In the genomic region with DNA sequence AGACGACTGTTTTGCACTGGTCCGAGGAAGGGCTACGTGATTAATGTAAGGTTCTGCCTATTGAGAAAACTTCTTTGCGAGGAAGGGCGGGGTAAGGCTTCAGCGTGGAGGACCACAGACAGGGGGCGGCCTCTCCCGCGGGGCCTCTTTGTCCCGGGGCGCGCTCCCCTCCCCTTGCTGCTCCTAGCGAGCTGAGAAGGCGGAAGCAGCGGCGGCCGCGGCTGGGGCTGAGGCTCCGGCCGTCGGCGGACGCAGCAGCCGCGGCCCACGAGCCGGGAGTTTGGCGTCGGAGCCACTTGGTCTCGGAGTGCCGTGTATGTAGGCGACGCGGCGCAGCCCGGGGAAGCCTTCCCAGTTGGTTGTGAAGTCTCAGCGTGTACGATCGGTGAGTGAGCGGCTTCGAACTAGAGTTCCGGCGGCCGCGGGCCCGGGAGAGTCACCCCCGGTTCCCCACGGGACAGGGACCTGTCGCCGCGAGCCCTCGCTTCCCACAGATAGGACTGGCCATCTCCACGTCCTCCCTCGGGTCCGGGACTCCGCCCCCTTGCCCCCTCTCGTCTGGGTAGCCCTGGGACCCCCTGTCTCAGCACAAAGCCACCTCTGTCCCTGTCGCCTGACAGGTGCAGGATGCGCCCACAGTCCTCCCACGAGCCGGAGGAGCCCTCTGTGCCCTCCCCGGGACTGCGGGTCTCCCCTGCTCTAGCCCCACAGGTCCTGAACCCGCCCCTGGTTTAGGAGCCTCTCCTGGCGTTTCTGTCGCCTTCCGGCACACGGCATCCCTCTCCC, we compare ENCODE assay signal across 8 mouse cellular contexts. TPM values are rescaled to one million over a fixed set of nuclear protein-coding genes. Genes with fewer than 3 reads are reported as not detected.
DNase-seq lines count a peak whose midpoint lies in the region; ATAC-seq and TF ChIP-seq lines count a peak whose summit lies in the region.

A gene (plus strand): TSS at position 194 of the 786 bp plus-strand sequence.

- peak within 1 kb of the TSS; percentile 79 for H3K4me2 ChIP-seq in lung, embryonic 15.5 days

- ATAC-seq in lung, embryonic 15.5 days (ENCODE audit: borderline replicate concordance, extremely low read depth, low FRiP score, low TSS enrichment): peak; percentile 94

- H3K9ac ChIP-seq in lung, embryonic 15.5 days: peak within 1 kb of the TSS; percentile 81

- peak; percentile 84 for DNase-seq in MN1 (ENCODE audit: low spot score)
- DNase-seq in cerebellum, adult 8-10 months: peak; percentile 66
- DNase-seq in forelimb bud, embryonic 11.5 days (ENCODE audit: low read depth, low spot score): peak; percentile 79
- peak; percentile 91 for DNase-seq in heart, postnatal 4 days
- DNase-seq in layer of hippocampus, adult 8-10 months (ENCODE audit: low spot score in 2 of 2): peak; percentile 71 to 83
- peak; percentile 76 to 77 for DNase-seq in thymus, adult 18-20 months

- peaks cover 2% of the 10 kb centered on the region; the same call in 1 of the 2 replicates for H3K36me3 ChIP-seq in lung, embryonic 15.5 days

- H3K27ac ChIP-seq in lung, embryonic 15.5 days: peak within 1 kb of the TSS; percentile 38; the same call in 1 of the 2 replicates
- H3K27ac ChIP-seq in olfactory bulb, adult 2 months (ENCODE audit: insufficient read depth, low read depth, low read length): no peak within 1 kb of the TSS

- TF ChIP-seq POLR2A in olfactory bulb, adult 2 months (IDR thresholded peaks at IDR 0.05; ENCODE audit: insufficient read depth, low read depth, low read length): peak; percentile 75

- H3K4me3 ChIP-seq in lung, embryonic 15.5 days: peak within 1 kb of the TSS; percentile 90
- peak within 1 kb of the TSS; percentile 96 for H3K4me3 ChIP-seq in olfactory bulb, adult 2 months (ENCODE audit: insufficient read depth, low read depth, low read length)

- H3K9me3 ChIP-seq in lung, embryonic 15.5 days: no peaks in the 10 kb centered on the region

- WGBS in lung, embryonic 15.5 days: under 1% methylated on average over 68 of the region's 68 CpGs
- WGBS in olfactory bulb, adult 2 months: under 1% methylated on average over 68 of the region's 68 CpGs

- H3K27me3 ChIP-seq in lung, embryonic 15.5 days: peaks cover 3% of the 10 kb centered on the region

- H3K4me1 ChIP-seq in lung, embryonic 15.5 days: peaks cover 8% of the 10 kb centered on the region
- no peaks in the 10 kb centered on the region for H3K4me1 ChIP-seq in olfactory bulb, adult 2 months (ENCODE audit: control insufficient read depth, insufficient read depth, low read length)

- no peak; the same call in 1 of the 2 replicates for TF ChIP-seq CTCF in olfactory bulb, adult 2 months (IDR thresholded peaks at IDR 0.05; ENCODE audit: insufficient read depth, low read depth, low read length)

RNA-seq across cellular contexts. Expression of the gene that starts here (rescaled TPM):
- total RNA-seq in heart, postnatal 4 days (2021): 10 to 100 TPM; 14.3 to 15.0 TPM
- total RNA-seq in layer of hippocampus, adult 8-10 months (2022): 10 to 100 TPM; 15.4 to 17.1 (median 16.4) TPM
- polyA plus RNA-seq in lung, embryonic 15.5 days (2015; fragmentation: Nextera tagmentation; extraction: Ambion mirVana): 9.5 and 9.8 TPM in 2 replicates
- not detected in 2 replicates for polyA plus RNA-seq in olfactory bulb, adult 2 months (2012; ENCODE audit: insufficient read depth, insufficient read length, low replicate concordance, missing spikeins)
